Mouse (Mus musculus): ENCODE measurements at regions not wholly inside any gene's neighbourhood (a gene's known extent, or its start where the extent isn't known, plus 50 kb on each side); places are given as distances from the start of the nearest gene placed in this dataset.

GRCm38 (mm10) chr13:34800906-34801305 is 66.3 kb downstream of the Fam50b start:
- no peak overlapping the region for H3K4me3 ChIP-seq
- no peak overlapping the region for H3K9ac ChIP-seq
- H3K27me3 ChIP-seq (replicated peaks), result no peaks in the 10 kb centered on the region
- ATAC-seq (ENCODE audit: low FRiP score, low read depth), result no peak
- no peaks in the 10 kb centered on the region for H3K36me3 ChIP-seq
- H3K4me2 ChIP-seq (replicated peaks), result no peak overlapping the region
- WGBS, result 73% methylated on average over 5 of the region's 5 CpGs
- H3K27ac ChIP-seq, result no peak overlapping the region
- no peaks in the 10 kb centered on the region for H3K9me3 ChIP-seq
- no peaks in the 10 kb centered on the region for H3K4me1 ChIP-seq

- no peaks in the 10 kb centered on the region for H3K27me3 ChIP-seq (replicated peaks)
- WGBS, result 56% methylated on average over 9 of the region's 9 CpGs
- peaks cover 8% of the 10 kb centered on the region; the same call in 1 of the 2 replicates for H3K4me1 ChIP-seq
- no peak overlapping the region for H3K27ac ChIP-seq
- no peaks in the 10 kb centered on the region for H3K36me3 ChIP-seq
- ATAC-seq (ENCODE audit: low FRiP score, low read depth), result 0 out of 2 replicates have a peak, but pooled peaks have one; percentile 44
- no peak overlapping the region for H3K4me3 ChIP-seq
- no peak overlapping the region for H3K4me2 ChIP-seq (replicated peaks)
- H3K9ac ChIP-seq, result no peak overlapping the region
- no peaks in the 10 kb centered on the region for H3K9me3 ChIP-seq
These were observed 68.5 kb upstream of the Prpf4b start for GRCm38 (mm10) chr13:34806532-34807092.

GRCm38 (mm10) chr13:34809536-34809935 is 65.6 kb upstream of the Prpf4b start:
- Histone ChIP-seq H3K27me3 (replicated peaks) (no peaks in the 10 kb centered on the region), H3K4me3 (no peak overlapping the region), H3K27ac (no peak overlapping the region), H3K4me1 (peaks cover 15% of the 10 kb centered on the region), H3K4me2 (replicated peaks) (no peak overlapping the region), H3K9ac (no peak overlapping the region), H3K36me3 (no peaks in the 10 kb centered on the region), H3K9me3 (peaks cover 8% of the 10 kb centered on the region)
- 97% methylated on average over 1 of the region's 1 CpGs for WGBS
- no peak for ATAC-seq (ENCODE audit: low FRiP score, low read depth)

GRCm38 (mm10) chr13:34814161-34815056 is 60.7 kb upstream of the Prpf4b start:
- Histone ChIP-seq H3K36me3 (no peaks in the 10 kb centered on the region), H3K9ac (no peak overlapping the region), H3K4me3 (no peak overlapping the region; the same call in 1 of the 2 replicates), H3K4me2 (replicated peaks) (peak overlapping the region; percentile 48), H3K27me3 (replicated peaks) (no peaks in the 10 kb centered on the region), H3K4me1 (peaks cover 28% of the 10 kb centered on the region), H3K9me3 (peaks cover 8% of the 10 kb centered on the region), H3K27ac (peak overlapping the region; percentile 68)
- ATAC-seq (ENCODE audit: low FRiP score, low read depth), result peak; percentile 93
- WGBS, result 14% methylated on average over 18 of the region's 18 CpGs

GRCm38 (mm10) chr13:34815057-34815410 is 60.1 kb upstream of the Prpf4b start:
- H3K4me1 ChIP-seq, result peaks cover 28% of the 10 kb centered on the region
- H3K9me3 ChIP-seq, result peaks cover 8% of the 10 kb centered on the region
- H3K9ac ChIP-seq, result no peak overlapping the region
- WGBS, result 25% methylated on average over 3 of the region's 3 CpGs
- H3K4me2 ChIP-seq (replicated peaks), result peak overlapping the region; percentile 48
- H3K27me3 ChIP-seq (replicated peaks), result no peaks in the 10 kb centered on the region
- no peaks in the 10 kb centered on the region for H3K36me3 ChIP-seq
- H3K27ac ChIP-seq, result peak overlapping the region; percentile 68
- peak; percentile 54 for ATAC-seq (ENCODE audit: low FRiP score, low read depth)
- no peak overlapping the region; the same call in 1 of the 2 replicates for H3K4me3 ChIP-seq

- Histone ChIP-seq H3K4me3 (no peak overlapping the region), H3K9ac (no peak overlapping the region), H3K4me2 (replicated peaks) (no peak overlapping the region), H3K4me1 (peaks cover 28% of the 10 kb centered on the region), H3K36me3 (no peaks in the 10 kb centered on the region), H3K27me3 (replicated peaks) (no peaks in the 10 kb centered on the region), H3K27ac (no peak overlapping the region), H3K9me3 (peaks cover 2% of the 10 kb centered on the region)
- WGBS, result 92% methylated on average over 5 of the region's 5 CpGs
- no peak for ATAC-seq (ENCODE audit: low FRiP score, low read depth)
These were observed 56.9 kb upstream of the Prpf4b start for GRCm38 (mm10) chr13:34818211-34818610.

- Histone ChIP-seq H3K9me3 (no peaks in the 10 kb centered on the region), H3K4me3 (no peak overlapping the region), H3K27me3 (replicated peaks) (no peaks in the 10 kb centered on the region), H3K9ac (no peak overlapping the region), H3K27ac (no peak overlapping the region), H3K4me1 (peaks cover 13% of the 10 kb centered on the region), H3K36me3 (no peaks in the 10 kb centered on the region), H3K4me2 (replicated peaks) (no peak overlapping the region)
- WGBS, result 74% methylated on average over 4 of the region's 4 CpGs
- ATAC-seq (ENCODE audit: low FRiP score, low read depth), result no peak
These were observed 54.7 kb upstream of the Prpf4b start for GRCm38 (mm10) chr13:34820423-34820822.

GRCm38 (mm10) chr13:34821946-34822345 is 53.2 kb upstream of the Prpf4b start:
- Histone ChIP-seq H3K36me3 (no peaks in the 10 kb centered on the region), H3K4me3 (no peak overlapping the region), H3K27ac (no peak overlapping the region), H3K9ac (no peak overlapping the region), H3K4me1 (no peaks in the 10 kb centered on the region), H3K27me3 (replicated peaks) (no peaks in the 10 kb centered on the region), H3K9me3 (no peaks in the 10 kb centered on the region), H3K4me2 (replicated peaks) (no peak overlapping the region)
- 89% methylated on average over 3 of the region's 3 CpGs for WGBS
- ATAC-seq (ENCODE audit: low FRiP score, low read depth), result no peak

GRCm38 (mm10) chr13:34824157-34824556 is 50.9 kb upstream of the Prpf4b start:
- Histone ChIP-seq H3K4me1 (peaks cover 5% of the 10 kb centered on the region; the same call in 1 of the 2 replicates), H3K27ac (no peak overlapping the region), H3K36me3 (no peaks in the 10 kb centered on the region), H3K9ac (no peak overlapping the region), H3K4me3 (no peak overlapping the region), H3K4me2 (replicated peaks) (no peak overlapping the region), H3K9me3 (no peaks in the 10 kb centered on the region), H3K27me3 (replicated peaks) (no peaks in the 10 kb centered on the region)
- WGBS, result 94% methylated on average over 1 of the region's 1 CpGs
- no peak for ATAC-seq (ENCODE audit: low FRiP score, low read depth)

Data from neural tube, embryonic 12.5 days (tissue).